Mouse (Mus musculus) bone marrow macrophage, adult 2 months (primary cell): Measurements from ENCODE around the gene Ppm1h.

Experiments used
- CTCF ChIP-seq: IDR thresholded peaks from 2 replicates; pipeline ENCODE4 v1.5.1; 2012; ENCODE audit warnings: low read depth, mild to moderate bottlenecking, low read length, moderate library complexity
- POLR2A ChIP-seq: IDR thresholded peaks from 2 replicates; pipeline ENCODE4 v1.6.1; 2012; ENCODE audit warnings: mild to moderate bottlenecking, low read depth, low read length, borderline replicate concordance

DNA sequence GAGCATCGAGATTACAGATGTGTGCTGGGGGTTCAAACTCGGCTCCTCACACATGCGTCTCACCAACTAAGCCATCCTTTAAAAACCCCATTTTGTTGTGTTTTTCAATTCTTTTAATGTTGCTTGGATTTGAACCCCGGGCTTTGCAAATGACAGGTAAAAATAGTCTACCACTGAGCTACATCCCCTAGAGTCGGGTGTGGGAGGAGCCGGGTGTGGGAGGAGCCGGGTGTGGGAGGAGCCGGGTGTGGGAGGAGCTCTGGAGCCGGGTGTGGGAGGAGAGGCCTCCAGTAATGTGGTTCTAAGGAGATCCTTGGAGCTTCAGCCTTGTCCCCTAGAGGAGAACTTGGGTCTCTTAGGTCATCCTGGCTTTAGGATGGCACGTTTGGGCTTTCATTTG is 152.1 kb downstream of the Ppm1h start:
- TF ChIP-seq CTCF (no peak), POLR2A (no peak)
